Mouse (Mus musculus): ENCODE data around the gene Zfp970.
"Not testable (repeated sequence)": the region's sequence is repeated elsewhere in the genome, so short reads cannot be mapped to it uniquely, and the experiment has no call there.

Gene Zfp970

GRCm38 (mm10) chr2:177464676-177465075 is at the start of gene Zfp970:
Gene Zfp970, plus strand, starts transcription at chr2:177464733.
- DNase-seq (ENCODE audit: low spot score), result not testable (repeated sequence)

GRCm38 (mm10) chr2:177468222-177468621 is 3.7 kb downstream of the Zfp970 start:
- DNase-seq (ENCODE audit: low spot score), result not testable (repeated sequence)

GRCm38 (mm10) chr2:177472261-177472660 is 7.7 kb downstream of the Zfp970 start:
- not testable (repeated sequence) for DNase-seq (ENCODE audit: low spot score)

GRCm38 (mm10) chr2:177481971-177482370 is 17.4 kb downstream of the Zfp970 start:
- not testable (repeated sequence) for DNase-seq (ENCODE audit: low spot score)

- not testable (repeated sequence) for DNase-seq (ENCODE audit: low spot score)
These were observed 18.9 kb downstream of the Zfp970 start for GRCm38 (mm10) chr2:177483238-177483948.

DNA sequence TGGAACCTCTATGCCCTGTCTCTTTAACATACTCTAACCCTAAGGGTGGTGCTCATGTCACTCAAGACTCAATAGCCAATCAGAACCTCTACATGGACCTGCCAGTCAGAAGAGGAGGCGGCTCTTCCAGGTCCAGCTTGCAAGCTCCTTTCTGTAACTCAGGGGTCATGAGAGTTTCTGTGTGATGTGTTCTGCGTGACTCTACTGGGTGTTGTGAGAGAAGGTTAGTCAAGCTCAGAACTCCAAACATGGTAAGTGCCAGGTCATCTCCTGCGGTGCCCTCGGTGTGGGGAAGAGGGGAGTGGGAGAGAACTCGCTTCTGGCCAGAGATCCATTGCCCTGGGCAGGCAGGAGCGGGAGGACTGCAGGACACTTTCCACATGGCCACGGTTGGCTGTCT is 33.5 kb downstream of the Zfp970 start, which contains the start of gene Gm14403:
Gene Gm14403, plus strand, starts transcription at position 149 of the 400 bp plus-strand sequence.
- DNase-seq (ENCODE audit: low spot score), result not testable (repeated sequence)

- not testable (repeated sequence) for DNase-seq (ENCODE audit: low spot score)
These were observed 34.6 kb downstream of the Zfp970 start for GRCm38 (mm10) chr2:177499182-177499581.

DNA sequence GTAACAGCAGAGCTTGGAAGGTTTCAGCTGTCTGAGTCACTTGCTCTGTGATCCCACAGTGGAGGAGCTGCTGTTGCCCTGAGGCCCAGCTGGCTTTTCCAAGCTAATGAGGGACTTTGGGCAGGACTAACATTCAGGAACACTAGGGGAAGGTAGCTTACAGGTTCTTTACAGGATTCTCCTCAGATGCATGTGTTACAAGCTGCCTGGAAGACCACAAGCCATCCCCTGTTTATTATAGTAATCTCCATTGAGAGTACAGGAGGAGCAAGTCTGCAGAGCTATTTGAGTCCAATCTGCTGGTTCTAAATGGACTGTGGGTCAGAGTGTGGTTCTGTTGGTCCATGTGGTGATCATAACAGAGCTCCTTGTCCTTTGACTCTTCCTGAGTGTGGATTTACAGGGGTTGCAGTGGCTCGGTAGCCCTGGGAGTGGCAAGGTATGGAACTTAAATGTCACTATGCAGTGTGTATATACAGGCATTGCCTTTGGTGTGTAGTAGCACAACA is 40.7 kb downstream of the Zfp970 start:
- DNase-seq (ENCODE audit: low spot score), result not testable (repeated sequence)

DNA sequence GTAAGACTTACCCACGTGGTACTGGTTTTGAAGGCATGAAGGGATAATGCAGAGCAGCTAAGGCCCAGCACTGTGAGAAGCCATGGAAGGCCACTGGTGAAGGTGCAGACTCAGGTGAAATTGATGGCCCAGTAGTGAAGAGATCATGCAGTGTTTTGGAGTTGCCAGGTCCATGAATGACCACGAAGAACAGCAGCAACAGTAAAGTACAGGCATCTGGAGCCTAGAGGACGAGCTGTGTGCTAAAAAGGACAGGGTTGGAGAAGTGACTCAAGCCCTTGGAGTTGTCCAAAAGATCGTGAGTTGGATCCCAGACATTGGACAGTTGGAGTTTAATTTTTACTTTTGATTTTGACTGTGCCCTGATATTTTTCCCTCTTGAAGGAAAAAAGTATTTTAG is 46.8 kb downstream of the Zfp970 start:
- DNase-seq (ENCODE audit: low spot score), result not testable (repeated sequence)

DNA sequence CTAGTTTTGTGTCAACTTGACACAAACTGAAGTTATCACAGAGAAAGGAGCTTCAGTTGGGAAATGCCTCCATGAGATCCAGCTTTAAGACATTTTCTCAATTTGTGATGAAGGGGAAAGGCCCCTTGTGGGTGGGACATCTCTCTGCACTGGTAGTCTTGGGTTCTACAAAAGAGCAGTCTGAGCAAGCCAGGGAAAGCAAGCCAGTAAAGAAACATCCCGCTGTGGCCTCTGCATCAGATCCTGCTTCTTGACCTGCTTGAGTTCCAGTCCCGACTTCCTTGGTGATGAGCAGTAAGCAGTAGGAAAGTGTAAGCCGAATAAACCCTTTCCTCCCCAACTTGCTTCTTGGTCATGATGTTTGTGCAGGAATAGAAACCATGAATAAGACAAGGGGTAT is 47.4 kb downstream of the Zfp970 start:
- not testable (repeated sequence) for DNase-seq (ENCODE audit: low spot score)

DNA sequence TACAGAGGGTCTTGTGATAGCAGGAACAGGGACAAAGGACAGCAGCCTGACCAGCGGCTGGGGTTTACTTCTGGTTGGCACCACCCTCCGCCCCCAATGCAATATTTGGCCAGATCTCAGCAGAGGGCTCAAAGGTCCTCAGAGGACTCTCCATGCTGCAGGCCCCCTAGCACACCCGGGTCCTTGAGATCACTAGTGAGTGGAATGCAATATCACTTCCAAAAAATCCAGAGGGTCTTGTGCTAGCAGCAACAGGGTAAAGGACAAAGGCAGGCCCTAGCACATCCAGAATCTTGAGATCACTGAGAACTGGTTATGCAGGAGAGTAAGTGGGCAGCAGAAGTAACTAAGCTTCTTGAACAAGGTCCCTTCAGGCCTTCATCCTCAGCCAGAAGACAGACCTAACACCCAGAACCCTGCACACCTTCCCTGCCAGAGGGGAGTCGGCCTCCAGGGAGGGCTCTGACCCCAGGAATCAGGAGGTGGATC is 49.5 kb downstream of the Zfp970 start:
- DNase-seq (ENCODE audit: low spot score), result not testable (repeated sequence)

DNA sequence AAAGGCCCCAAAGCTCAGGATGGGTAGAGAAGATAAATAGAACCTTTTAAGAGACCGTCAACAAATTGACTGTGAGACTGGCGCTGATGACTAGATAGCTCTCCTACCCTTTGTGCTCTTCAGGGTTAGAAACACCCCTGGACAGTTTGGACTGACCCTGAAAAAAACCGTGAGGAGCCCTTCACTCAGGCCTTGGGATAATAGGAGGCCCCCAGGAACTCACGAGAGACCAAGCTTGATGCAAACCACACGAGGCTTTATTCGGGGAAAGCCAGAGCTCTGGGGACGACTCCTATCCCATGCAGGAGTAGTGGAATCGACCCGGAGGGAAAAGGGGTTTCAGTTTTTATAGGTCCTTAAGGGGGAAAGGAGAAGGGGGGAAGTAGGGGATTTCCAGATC is 53.2 kb downstream of the Zfp970 start:
- not testable (repeated sequence) for DNase-seq (ENCODE audit: low spot score)

DNA sequence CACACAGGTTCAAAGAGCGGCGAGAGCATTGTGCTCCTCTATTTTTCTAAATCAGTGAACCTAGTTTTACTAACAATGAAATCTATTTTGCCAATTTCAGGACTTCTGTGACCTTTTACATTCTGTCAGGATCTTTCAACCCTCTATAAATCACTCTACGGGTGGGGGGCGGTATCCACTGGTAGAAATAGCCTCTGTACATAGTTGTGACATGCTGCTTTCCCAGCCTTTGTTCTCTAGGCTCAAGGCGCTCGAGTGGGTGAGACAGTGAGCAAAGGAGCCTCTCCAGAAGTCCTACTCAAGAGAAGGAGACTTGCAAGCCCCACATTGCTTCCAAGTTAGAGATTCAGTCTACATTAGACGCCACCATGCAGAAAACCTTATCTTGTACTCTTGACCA is 53.8 kb downstream of the Zfp970 start:
- not testable (repeated sequence) for DNase-seq (ENCODE audit: low spot score)

DNA sequence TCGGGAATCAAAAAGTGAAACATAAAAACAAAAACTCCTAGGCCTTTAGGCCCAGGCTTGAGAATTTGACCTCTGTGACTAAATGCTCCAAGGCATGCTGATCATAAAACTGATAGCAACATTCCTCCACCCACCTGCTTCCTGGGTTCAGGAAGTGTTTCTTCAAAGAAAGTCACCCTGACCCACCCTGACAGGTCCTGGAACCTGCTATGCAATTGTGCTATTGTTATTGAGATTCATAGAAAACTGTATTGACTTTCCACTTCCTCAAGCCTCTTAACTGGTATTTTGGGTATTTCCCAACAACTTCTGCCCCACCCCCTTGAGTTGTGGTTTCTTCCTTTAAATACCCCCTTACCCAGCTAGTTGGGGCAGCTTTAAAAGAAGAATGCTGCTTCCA is 54.4 kb downstream of the Zfp970 start:
- DNase-seq (ENCODE audit: low spot score), result not testable (repeated sequence)

DNA sequence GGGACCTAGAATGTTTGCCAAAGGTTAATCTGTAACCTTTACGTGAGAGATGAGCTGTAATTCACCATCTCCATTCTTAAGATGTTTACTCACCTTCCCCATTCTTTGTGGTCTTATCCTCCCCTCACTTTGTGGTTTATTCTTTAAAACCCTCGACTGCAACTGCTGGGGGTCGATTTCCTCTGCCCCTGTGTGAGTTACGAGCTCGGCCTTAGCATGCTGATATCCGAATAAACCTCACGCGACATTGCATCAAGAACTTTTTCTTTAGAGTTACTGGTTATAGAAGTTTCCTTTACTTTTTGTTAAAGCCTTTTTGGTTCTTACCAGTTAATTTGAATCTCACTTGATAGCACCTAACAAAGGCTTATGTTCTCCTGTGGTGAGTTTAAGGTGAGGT is 55.5 kb downstream of the Zfp970 start:
- DNase-seq (ENCODE audit: low spot score), result no peak

DNA sequence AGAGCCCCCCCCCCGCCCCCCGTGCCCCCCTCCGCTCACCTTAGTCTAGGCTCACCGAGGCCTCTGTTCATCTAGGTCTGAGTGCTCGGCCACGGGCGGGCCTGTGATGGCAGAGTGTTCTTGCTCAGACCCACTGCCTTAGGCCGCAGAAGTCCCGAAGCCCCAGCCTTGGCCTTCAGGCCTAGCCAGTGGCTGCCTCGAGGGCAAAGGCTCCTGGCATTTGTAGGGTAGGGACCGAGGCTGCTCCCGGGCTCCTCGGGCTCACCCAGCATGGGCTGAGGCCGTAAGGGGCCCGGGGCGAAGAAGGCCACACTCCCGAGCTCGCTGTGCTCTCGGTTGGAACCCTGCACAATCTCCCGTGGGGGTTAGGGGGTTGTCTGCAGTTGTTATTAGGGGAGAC is 58.5 kb downstream of the Zfp970 start:
- no peak for DNase-seq (ENCODE audit: low spot score)

- not testable (repeated sequence) for DNase-seq (ENCODE audit: low spot score)
These were observed 59.1 kb downstream of the Zfp970 start for GRCm38 (mm10) chr2:177523674-177524073.

GRCm38 (mm10) chr2:177524171-177524570 is 59.6 kb downstream of the Zfp970 start:
- not testable (repeated sequence) for DNase-seq (ENCODE audit: low spot score)

Data from urinary bladder, postnatal 10 days (tissue).